Mouse (Mus musculus) intestine, embryonic 14.5 days (tissue): ENCODE data around the gene Olfr1151. TPM values are rescaled to one million over a fixed set of nuclear protein-coding genes. Genes with fewer than 3 reads are reported as not detected.

Source experiments
- ATAC-seq: fragments of 200-750 bp; cut with Nextera tagmentation; replicated peaks from 2 replicates; pipeline ENCODE4 v1.8.0; 2017; ENCODE audit warnings: low read depth, moderate number of reproducible peaks, moderate TSS enrichment, moderate library complexity; ENCODE audit not compliant: low FRiP score, low TSS enrichment
- DNase-seq: peaks from one replicate; pipeline ENCODE4 v3.0.0-alpha.2; 2018; ENCODE audit warnings: low spot score
- H3K27ac ChIP-seq: fragments of 300-500 bp; sonication (generic); 2 replicates; pipeline ENCODE4 v1.5.1; 2014; ENCODE audit warnings: low read depth, mild to moderate bottlenecking, control low read depth
- H3K27me3 ChIP-seq: fragments of 300-500 bp; sonication (generic); replicated peaks from 2 replicates; pipeline ENCODE4 v1.6.1; 2014; ENCODE audit warnings: low read length, control low read depth; ENCODE audit not compliant: control insufficient read depth, insufficient read depth
- H3K36me3 ChIP-seq: fragments of 300-500 bp; sonication (generic); 2 replicates; pipeline ENCODE4 v1.6.1; 2014; ENCODE audit warnings: low read length, control low read depth; ENCODE audit not compliant: control insufficient read depth, insufficient read depth
- H3K4me1 ChIP-seq: fragments of 300-500 bp; sonication (generic); replicated peaks from 2 replicates; pipeline ENCODE4 v1.6.1; 2014; ENCODE audit warnings: low read length, control low read depth, mixed read lengths; ENCODE audit not compliant: control insufficient read depth, insufficient read depth
- H3K4me2 ChIP-seq: fragments of 300-500 bp; sonication (generic); 2 replicates; pipeline ENCODE4 v1.6.1; 2014; ENCODE audit warnings: low read length
- H3K4me3 ChIP-seq: fragments of 300-500 bp; sonication (generic); 2 replicates; pipeline ENCODE4 v1.5.1; 2014; ENCODE audit warnings: low read depth, low read length, control low read depth, mixed read lengths
- H3K9ac ChIP-seq: fragments of 300-500 bp; sonication (generic); 2 replicates; pipeline ENCODE4 v1.6.1; 2014; ENCODE audit warnings: mild to moderate bottlenecking, low read length
- H3K9me3 ChIP-seq: fragments of 300-500 bp; sonication (generic); 2 replicates; pipeline ENCODE4 v1.6.1; 2016; ENCODE audit warnings: low read length, control low read depth; ENCODE audit not compliant: control insufficient read depth
- WGBS: fragments of 180-500 bp; shearing (Covaris S2); extraction: QIAGEN DNeasy Blood & Tissue Kit; methylation state at CpG from one replicate; pipeline ENCODE4 v1.1.7; 2014; 5-methylcytosine and 5-hydroxymethylcytosine counted together
- polyA plus RNA-seq: library from polyadenylated mRNA; unstranded; fragments of >200 nt; fragmentation: Nextera tagmentation; extraction: Ambion mirVana; gene quantifications from 2 replicates; pipeline ENCODE4 v1.2.1, GENCODE M21; 2014

The Olfr1151 gene
- not detected in 2 replicates for polyA plus RNA-seq

GRCm38 (mm10) chr2:87855562-87855961, at the start of gene Olfr1151:
Gene Olfr1151 (plus strand): TSS chr2:87855862.
- ATAC-seq (no peak), DNase-seq (no peak)
- no peak within 1 kb of the TSS for H3K27ac ChIP-seq
- no peak within 1 kb of the TSS for H3K9ac ChIP-seq
- H3K27me3 ChIP-seq: no peaks in the 10 kb centered on the region
- no peak within 1 kb of the TSS for H3K4me2 ChIP-seq
- H3K36me3 ChIP-seq: no peaks in the 10 kb centered on the region
- no peak within 1 kb of the TSS for H3K4me3 ChIP-seq
- 95% methylated on average over 1 of the region's 1 CpGs for WGBS
- no peaks in the 10 kb centered on the region for H3K4me1 ChIP-seq
- no peaks in the 10 kb centered on the region for H3K9me3 ChIP-seq

DNA sequence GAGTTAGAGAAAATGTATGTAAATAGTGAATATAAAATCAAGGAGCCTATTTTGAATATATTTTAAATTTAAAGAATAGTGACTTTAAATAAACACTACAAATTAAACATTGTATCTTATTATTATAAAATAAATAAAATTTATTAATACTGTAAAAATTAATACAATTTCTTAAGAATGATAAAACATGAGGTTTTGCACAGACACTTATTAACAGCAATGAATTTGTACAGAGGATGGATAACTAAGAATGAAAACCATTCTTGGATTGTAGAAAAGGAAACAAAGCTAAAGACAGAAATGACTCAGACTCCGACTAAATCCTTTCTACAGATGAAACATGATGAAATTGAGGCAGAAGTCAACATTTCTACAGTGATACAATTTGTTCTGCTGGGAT, 46.1 kb upstream of the Olfr1151 start, which contains the start of gene Olfr1145:
Gene Olfr1145, plus strand, starts transcription at position 301 of the 400 bp plus-strand sequence.
- Histone ChIP-seq H3K4me1 (no peaks in the 10 kb centered on the region), H3K27ac (no peak within 1 kb of the TSS), H3K4me2 (no peak within 1 kb of the TSS), H3K27me3 (no peaks in the 10 kb centered on the region), H3K9me3 (no peaks in the 10 kb centered on the region), H3K4me3 (no peak within 1 kb of the TSS), H3K9ac (no peak within 1 kb of the TSS), H3K36me3 (no peaks in the 10 kb centered on the region)
- ATAC-seq (no peak), DNase-seq (no peak)
- 78% methylated on average over 1 of the region's 1 CpGs for WGBS

DNA sequence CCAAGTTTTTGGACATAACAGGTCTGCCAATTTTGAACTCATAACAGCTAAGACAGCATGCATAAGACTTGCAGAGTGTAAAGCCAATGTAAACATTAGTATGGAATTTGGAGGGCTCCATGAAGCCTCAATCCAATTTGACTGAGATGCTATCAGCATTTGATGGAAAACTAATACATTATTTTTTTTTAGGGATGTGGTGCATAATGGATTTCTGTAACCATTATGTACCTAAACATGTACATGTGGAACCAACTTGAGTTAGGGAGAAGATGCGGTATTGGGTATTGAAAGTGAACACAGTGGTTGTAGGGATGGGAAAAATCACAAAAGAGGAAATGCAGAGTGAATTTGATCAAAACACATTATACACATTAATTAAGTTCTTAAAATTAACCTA, 25.4 kb upstream of the Olfr1151 start, which contains the start of gene Olfr1148:
Gene Olfr1148, plus strand, starts transcription at position 301 of the 400 bp plus-strand sequence.
- Histone ChIP-seq H3K9me3 (no peaks in the 10 kb centered on the region), H3K9ac (no peak within 1 kb of the TSS), H3K27ac (no peak within 1 kb of the TSS), H3K4me1 (no peaks in the 10 kb centered on the region), H3K4me2 (no peak within 1 kb of the TSS), H3K4me3 (no peak within 1 kb of the TSS), H3K27me3 (no peaks in the 10 kb centered on the region), H3K36me3 (no peaks in the 10 kb centered on the region)
- 89% methylated on average over 1 of the region's 1 CpGs for WGBS
- DNase-seq: no peak
- ATAC-seq: no peak

DNA sequence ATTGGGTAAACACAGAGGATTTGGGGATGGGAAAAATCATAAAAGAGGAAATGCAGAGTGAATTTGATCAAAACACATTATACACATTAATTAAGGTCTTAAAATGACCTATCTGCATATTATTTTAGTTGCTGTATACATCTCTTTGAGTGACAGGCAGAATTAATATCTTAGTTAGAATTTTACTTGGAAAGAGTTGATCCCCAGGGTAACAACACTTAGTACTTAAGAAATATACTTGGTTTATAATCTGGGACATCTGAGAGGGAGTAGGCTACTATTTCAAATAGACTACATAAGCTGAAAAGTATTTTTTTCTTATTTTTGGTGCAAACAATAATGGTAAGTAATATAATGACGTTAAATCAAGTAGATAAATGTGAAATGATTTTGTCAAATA, 12.0 kb upstream of the Olfr1151 start, which contains the start of gene Olfr1150-ps1:
Gene Olfr1150-ps1, plus strand, starts transcription at position 301 of the 400 bp plus-strand sequence.
- no peak within 1 kb of the TSS for H3K4me2 ChIP-seq
- DNase-seq: no peak
- H3K27ac ChIP-seq: no peak within 1 kb of the TSS
- no peak within 1 kb of the TSS for H3K9ac ChIP-seq
- no peak within 1 kb of the TSS for H3K4me3 ChIP-seq
- 93% methylated on average over 1 of the region's 1 CpGs for WGBS
- no peak for ATAC-seq
- H3K27me3 ChIP-seq: no peaks in the 10 kb centered on the region
- no peaks in the 10 kb centered on the region for H3K36me3 ChIP-seq
- no peaks in the 10 kb centered on the region for H3K4me1 ChIP-seq
- H3K9me3 ChIP-seq: no peaks in the 10 kb centered on the region

- Histone ChIP-seq H3K27ac (no peak within 1 kb of the TSS), H3K4me1 (no peaks in the 10 kb centered on the region), H3K27me3 (no peaks in the 10 kb centered on the region), H3K9ac (no peak within 1 kb of the TSS), H3K4me2 (no peak within 1 kb of the TSS), H3K36me3 (no peaks in the 10 kb centered on the region), H3K9me3 (no peaks in the 10 kb centered on the region), H3K4me3 (no peak within 1 kb of the TSS)
- no peak for DNase-seq
- ATAC-seq: no peak
These were observed 10.5 kb downstream of the Olfr1151 start, which contains the start of gene Olfr1152 for GRCm38 (mm10) chr2:87866192-87866591. Gene Olfr1152 (plus strand): TSS chr2:87866492.

DNA sequence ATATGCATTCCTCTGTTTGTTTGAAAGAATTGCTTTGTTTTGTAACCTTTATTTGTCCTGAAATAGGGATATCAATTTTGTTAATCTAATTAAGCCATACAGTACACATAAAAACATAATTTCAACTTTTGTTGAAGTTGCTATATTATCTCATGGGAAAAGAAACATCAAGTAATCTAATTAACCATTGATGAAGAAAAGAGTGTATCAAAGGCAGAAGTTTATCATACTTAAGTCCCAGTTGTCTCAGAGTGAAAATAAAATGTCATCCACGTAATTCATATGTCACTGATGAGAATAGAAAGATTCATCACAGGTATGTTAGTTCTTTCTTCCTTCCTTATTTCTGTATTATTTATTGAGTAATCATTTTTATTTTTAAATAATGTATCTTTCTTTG, 39.0 kb downstream of the Olfr1151 start, which contains the start of gene Olfr1153:
Gene Olfr1153, plus strand, starts transcription at position 301 of the 400 bp plus-strand sequence.
- Histone ChIP-seq H3K4me1 (no peaks in the 10 kb centered on the region), H3K9me3 (no peaks in the 10 kb centered on the region), H3K4me3 (no peak within 1 kb of the TSS), H3K4me2 (no peak within 1 kb of the TSS), H3K36me3 (no peaks in the 10 kb centered on the region), H3K9ac (no peak within 1 kb of the TSS), H3K27ac (no peak within 1 kb of the TSS), H3K27me3 (no peaks in the 10 kb centered on the region)
- WGBS: 76% methylated on average over 1 of the region's 1 CpGs
- DNase-seq (no peak), ATAC-seq (no peak)

GRCm38 (mm10) chr2:87905066-87905465, 49.4 kb downstream of the Olfr1151 start, which contains the start of gene Olfr1154:
Gene Olfr1154 (minus strand): TSS chr2:87905166.
- ATAC-seq (no peak), DNase-seq (no peak)
- no peak within 1 kb of the TSS for H3K4me2 ChIP-seq
- no peaks in the 10 kb centered on the region for H3K4me1 ChIP-seq
- no peak within 1 kb of the TSS for H3K9ac ChIP-seq
- H3K4me3 ChIP-seq: no peak within 1 kb of the TSS
- no peaks in the 10 kb centered on the region for H3K36me3 ChIP-seq
- no peak within 1 kb of the TSS for H3K27ac ChIP-seq
- 92% methylated on average over 1 of the region's 1 CpGs for WGBS
- no peaks in the 10 kb centered on the region for H3K27me3 ChIP-seq
- H3K9me3 ChIP-seq: no peaks in the 10 kb centered on the region

Other genes with a start within 250 kb of the Olfr1151 start
- gene Olfr1130, start 249.7 kb upstream of the Olfr1151 start, polyA plus RNA-seq: not detected in 2 replicates
- not detected in 2 replicates for gene Olfr1131, start 228.8 kb upstream of the Olfr1151 start, polyA plus RNA-seq
- not detected in 2 replicates for gene Olfr1132, start 218.3 kb upstream of the Olfr1151 start, polyA plus RNA-seq
- not detected in 2 replicates for gene Olfr1133, start 208.5 kb upstream of the Olfr1151 start, polyA plus RNA-seq
- not detected in 2 replicates for gene Olfr1134, start 197.4 kb upstream of the Olfr1151 start, polyA plus RNA-seq
- not detected in 2 replicates for gene Olfr1135, start 182.2 kb upstream of the Olfr1151 start, polyA plus RNA-seq
- gene Olfr1136, start 161.9 kb upstream of the Olfr1151 start, polyA plus RNA-seq: not detected in 2 replicates
- gene Olfr1137, start 142.7 kb upstream of the Olfr1151 start, polyA plus RNA-seq: not detected in 2 replicates
- gene Olfr1138, start 115.9 kb upstream of the Olfr1151 start, polyA plus RNA-seq: not detected in 2 replicates
- not detected in 2 replicates for gene Olfr1140, start 112.1 kb upstream of the Olfr1151 start, polyA plus RNA-seq
- not detected in 2 replicates for gene Olfr1141, start 101.9 kb upstream of the Olfr1151 start, polyA plus RNA-seq
- not detected in 2 replicates for gene Olfr152, start 76.4 kb upstream of the Olfr1151 start, polyA plus RNA-seq
- gene Olfr1143, start 55.3 kb upstream of the Olfr1151 start, polyA plus RNA-seq: not detected in 2 replicates
- gene Olfr1145, start 46.0 kb upstream of the Olfr1151 start, polyA plus RNA-seq: not detected in 2 replicates
- gene Olfr1148, start 25.3 kb upstream of the Olfr1151 start, polyA plus RNA-seq: not detected in 2 replicates
- not detected in 2 replicates for gene Olfr1150-ps1, start 11.9 kb upstream of the Olfr1151 start, polyA plus RNA-seq
- gene Olfr1152, start 10.6 kb downstream of the Olfr1151 start, polyA plus RNA-seq: not detected in 2 replicates
- not detected in 2 replicates for gene Olfr1153, start 39.1 kb downstream of the Olfr1151 start, polyA plus RNA-seq
- not detected in 2 replicates for gene Olfr1154, start 49.3 kb downstream of the Olfr1151 start, polyA plus RNA-seq
- not detected in 2 replicates for gene Olfr1155, start 89.3 kb downstream of the Olfr1151 start, polyA plus RNA-seq
- gene Olfr1156, start 97.2 kb downstream of the Olfr1151 start, polyA plus RNA-seq: not detected in 2 replicates
- gene Olfr1157, start 112.4 kb downstream of the Olfr1151 start, polyA plus RNA-seq: not detected in 2 replicates
- gene Olfr74, start 118.8 kb downstream of the Olfr1151 start, polyA plus RNA-seq: not detected in 2 replicates
- not detected in 2 replicates for gene Olfr1158, start 134.3 kb downstream of the Olfr1151 start, polyA plus RNA-seq
- not detected in 2 replicates for gene Olfr1160, start 152.4 kb downstream of the Olfr1151 start, polyA plus RNA-seq
- gene Olfr1161, start 166.9 kb downstream of the Olfr1151 start, polyA plus RNA-seq: not detected in 2 replicates
- gene Olfr73, start 181.8 kb downstream of the Olfr1151 start, polyA plus RNA-seq: not detected in 2 replicates
- gene Olfr1162, start 195.3 kb downstream of the Olfr1151 start, polyA plus RNA-seq: not detected in 2 replicates
- not detected in 2 replicates for gene Olfr1163, start 216.0 kb downstream of the Olfr1151 start, polyA plus RNA-seq
- not detected in 2 replicates for gene Olfr1164, start 238.1 kb downstream of the Olfr1151 start, polyA plus RNA-seq